Mouse (Mus musculus): ENCODE measurements around the gene Rbpms2.
"Not testable (repeated sequence)": the region's sequence is repeated elsewhere in the genome, so short reads cannot be mapped to it uniquely, and the experiment has no call there.

Rbpms2 gene

DNA sequence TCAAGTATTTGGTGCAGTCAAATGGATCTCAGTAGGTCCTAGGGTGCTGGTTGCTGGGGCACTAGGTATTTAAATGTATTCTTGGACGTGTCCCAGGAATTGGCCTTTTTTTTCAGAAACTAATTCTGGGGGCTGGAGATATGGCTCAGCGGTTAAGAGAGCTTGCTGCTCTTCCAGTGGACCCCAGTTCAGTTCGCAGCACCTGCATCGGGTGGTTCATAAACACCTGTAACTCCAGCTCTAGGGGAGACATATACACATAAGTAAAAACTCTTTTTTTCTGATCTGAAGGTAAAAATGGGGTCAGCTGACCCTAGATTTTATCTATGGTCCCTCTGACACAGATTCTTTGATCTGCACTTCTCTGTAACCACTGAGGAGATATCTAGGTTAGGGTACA lies 8.3 kb upstream of the Rbpms2 start:
- no peak for DNase-seq

DNA sequence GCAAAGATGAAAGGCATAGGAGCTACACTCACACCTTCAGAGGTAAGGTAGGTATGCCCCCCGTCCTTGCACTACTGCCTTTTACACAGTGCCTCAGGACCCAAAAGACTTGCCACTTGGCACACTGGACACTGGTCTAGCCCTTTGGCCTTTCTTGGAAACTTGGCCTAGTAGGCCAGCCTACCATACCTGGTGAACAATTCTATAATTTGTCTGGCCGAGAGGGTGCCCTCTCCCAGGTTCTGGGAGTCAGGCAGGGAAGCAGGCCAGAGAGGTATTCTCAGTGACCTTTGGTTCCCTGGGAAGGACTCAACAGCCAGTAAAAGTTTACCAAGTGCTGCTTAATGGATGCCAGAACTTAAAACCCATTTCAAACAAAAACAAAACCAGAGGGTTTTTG lies 7.8 kb upstream of the Rbpms2 start:
- DNase-seq, result no peak

DNA sequence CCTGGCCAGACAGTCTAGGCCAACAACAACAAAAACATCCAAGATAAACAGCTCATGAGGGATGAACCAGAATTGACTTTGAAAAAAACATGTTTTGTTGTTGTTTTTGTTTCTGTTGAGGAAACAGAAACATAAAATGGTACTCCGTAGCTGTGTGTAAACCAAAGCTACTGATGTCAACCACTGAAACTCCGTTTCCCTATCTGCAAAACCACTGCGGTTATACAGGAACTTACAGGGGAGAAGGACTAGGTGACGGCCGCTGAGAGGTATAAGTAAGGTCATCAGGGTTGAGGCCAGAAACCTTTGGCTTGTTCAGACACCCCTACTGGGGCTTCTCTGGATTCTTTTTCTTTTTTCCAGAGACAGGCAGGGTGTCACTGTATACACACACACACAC lies 6.6 kb upstream of the Rbpms2 start:
- no peak for DNase-seq

DNA sequence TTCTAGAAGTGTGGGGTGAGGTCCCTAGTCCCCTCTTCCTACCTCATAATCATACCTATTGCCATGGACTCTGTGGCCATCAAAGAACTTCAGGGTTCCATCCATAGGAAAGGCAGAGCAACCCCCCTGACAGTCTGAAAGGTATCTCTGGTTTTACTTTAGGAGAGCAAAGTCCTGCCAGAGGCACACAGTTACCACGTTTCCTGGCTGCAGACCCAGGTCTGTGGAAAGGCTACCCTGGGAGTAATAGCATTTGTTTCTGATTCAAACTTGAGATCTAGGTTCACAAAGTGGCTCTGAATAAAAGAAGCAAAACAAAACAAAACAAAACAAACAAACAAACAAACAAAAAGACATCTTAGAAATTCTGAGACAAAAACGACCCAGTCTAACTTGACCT lies 5.2 kb upstream of the Rbpms2 start:
- DNase-seq, result no peak

DNA sequence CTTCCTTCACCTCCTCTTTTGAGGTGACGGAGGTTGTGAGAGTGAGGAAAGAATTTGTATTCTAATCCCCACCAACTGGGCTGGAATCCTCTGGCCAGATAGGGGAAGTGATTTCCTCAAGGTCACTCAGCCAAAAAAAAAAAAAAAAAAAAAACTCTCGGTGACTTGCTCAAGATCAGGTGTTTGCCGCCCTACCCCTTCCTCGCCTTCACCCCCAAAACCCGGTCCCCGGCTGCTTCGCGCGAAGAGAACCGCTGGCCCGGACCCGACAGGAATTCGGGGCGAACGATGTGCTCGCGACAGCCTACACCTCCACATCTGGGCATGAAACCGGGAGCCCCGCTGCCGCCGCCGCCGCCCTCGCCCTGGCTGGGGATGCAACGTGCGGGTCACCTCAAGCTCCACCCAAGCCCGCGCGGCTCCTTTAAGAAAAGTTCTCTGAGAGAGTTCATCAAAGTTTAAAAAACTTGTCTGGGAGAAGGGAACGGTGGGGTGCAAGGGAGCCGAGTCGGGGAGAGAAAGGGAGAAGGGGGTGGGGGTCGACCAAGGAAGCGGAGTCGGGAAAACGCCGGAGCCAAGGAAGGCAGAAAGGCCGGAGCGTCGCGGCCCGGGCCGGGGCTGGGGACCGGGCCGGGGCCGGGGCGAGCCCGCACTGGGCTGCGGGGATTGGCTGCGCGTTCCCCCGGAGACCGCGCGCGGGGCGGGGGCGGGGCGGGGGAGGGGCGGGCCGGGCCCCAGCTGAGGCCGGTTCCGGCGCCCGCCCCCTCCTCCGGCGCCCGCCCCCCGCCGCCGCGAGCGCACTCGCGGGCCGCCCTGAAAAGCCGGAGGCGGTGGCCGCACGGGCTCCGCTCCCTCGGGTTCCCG lies 551 bp downstream of the Rbpms2 start:
- DNase-seq, result peak; percentile 34 to 42

DNA sequence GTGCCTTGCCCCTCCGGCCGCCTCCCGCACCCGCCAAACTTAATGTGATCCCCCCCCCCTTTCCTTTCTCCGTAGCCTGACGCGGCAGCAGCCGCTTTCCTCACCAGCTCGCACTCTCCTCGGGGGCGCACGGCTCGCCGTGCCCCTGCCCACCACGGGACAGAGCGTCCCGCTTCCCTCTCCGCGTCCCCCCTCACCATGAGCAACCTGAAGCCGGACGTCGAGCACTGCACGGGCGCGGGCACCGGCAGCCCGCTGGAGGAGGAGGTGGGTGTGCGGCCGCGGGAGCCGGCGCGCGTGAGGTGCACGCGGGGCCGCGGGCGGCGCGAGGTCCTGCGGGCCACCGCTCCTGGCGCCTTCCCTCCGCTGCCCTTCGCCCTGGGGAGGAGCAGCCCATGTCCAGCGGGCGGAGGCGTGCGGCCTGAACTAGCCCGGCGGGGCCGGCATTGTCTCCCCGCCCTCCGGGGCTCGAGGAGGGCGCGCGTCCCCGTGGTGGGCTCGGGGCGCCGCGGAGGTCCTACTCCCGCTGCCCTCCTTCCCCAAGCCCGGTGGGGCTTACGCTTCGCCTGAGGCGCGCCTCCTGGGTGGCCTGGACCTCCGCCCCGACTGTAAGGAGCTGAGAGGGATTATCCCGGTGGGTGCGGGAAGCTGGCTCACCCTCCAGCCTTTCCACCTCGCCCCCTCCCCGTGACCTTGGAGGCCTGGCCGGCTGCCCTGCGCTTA lies 1.3 kb downstream of the Rbpms2 start:
- DNase-seq, result peak; percentile 8 to 19

DNA sequence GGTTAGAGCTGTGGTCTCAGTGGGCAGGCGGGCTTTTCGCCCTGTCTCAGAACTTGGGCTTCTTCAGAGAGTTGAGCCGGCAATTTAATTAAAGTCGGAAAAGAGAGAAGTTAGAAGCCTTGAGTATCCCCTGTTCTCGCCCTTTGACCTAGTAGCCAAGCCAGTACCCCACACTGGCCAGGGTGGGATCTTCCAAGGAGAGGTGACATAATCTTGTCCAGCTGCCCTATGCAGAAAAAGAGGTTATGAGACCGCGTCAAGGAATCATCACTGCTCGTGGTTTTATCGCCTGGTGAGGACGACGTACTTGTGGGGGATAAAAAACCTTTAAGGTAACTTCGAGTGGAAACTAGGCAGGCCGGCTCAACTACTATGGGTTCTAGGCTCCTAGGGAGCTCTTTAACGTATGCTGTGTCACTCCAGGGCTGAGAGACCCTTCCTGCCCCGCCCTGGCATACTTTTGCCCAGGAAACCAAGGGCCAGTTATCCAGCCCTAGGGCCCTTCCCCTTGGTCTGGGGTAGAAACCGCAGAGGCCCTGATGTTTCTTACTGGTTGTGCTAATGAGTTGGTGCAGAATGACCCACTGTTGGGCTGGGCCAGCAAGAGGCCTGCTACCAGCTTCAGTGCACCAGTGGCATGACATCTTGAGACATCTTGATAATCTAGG lies 2.0 kb downstream of the Rbpms2 start:
- DNase-seq, result no peak

DNA sequence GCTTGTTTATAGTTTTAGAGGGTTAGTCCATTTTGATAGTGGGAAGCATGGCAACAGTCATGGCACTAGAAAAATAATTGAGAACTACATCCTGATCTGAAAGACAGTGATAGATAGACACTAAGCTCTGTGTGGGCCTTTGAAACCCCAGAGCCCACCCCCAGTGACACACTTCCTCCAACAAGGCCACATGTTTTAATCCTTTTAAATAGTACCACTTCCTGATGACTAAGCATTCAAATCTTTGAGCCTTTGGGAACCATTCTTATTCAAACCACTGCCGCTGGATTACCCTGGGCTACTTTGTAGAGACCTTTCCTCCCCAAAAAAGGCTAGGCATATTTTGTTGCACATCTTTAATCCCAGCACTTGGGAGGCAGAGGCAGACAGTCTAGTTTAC lies 6.3 kb downstream of the Rbpms2 start:
- DNase-seq, result no peak

DNA sequence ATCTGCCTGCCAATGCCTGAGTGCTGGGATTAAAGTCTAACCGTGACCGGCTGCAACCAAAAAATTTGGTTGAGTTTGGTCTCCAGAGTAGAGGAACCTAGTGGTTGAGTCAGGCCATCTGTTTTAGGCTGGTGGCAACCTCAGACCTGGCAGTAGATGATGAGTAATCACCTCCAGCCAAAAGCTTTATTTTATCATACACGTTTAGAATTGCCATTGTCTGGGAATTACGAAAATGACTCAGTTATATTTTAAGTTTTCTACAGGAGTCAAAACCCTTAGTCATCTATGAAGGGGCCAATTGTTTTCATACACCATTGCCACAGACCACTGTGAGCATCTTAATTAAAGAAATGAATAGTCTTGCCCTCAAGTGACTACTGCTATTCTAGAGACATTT lies 7.5 kb downstream of the Rbpms2 start:
- no peak for DNase-seq

DNA sequence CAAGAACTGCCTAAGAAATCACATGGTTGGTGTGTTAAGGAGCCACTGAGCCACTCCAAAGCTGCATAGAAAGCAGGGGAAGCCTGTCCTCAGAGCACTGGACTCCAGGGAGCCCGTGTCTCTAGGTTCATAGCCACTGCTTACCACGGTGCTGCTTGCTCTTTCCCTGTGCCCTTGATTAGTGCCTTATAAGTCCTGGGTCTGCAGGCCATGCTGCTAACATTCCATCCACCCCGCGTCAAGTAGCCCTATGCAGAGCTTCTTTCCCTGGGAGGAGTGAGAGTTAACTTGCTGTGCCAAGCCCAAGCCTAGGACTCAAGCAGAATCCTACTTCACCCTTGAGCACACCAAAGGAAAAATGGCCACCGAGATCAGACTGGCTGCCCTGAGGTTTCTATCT lies 9.6 kb downstream of the Rbpms2 start:
- no peak for DNase-seq

DNA sequence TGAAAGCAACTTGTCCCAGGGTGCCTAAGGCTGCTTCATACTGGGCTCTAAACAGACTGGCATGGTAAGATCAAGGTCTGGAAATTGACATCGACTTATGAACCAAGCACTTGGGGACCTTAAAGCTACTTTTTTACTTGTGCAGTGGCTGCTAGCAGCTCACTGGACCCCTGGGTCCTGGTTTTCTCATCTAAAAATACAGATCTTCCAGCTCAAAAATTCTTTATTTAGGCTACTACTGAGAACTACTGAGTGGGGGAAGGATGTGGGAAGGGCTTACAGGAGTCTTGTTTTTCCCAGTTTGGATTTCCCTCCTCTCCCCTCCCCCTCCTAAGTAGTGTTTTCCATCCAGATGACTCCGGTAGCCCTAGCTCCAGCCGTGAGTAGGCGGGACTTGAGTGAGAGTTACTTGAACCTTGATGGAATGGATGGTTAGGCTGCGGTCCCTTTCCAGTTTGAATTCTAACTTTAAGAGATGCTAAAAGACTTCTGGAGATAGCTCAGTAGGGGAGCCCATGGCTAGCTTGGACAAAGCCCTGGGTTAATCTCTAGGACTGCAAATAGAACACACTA lies 11.5 kb downstream of the Rbpms2 start:
- DNase-seq, result no peak

DNA sequence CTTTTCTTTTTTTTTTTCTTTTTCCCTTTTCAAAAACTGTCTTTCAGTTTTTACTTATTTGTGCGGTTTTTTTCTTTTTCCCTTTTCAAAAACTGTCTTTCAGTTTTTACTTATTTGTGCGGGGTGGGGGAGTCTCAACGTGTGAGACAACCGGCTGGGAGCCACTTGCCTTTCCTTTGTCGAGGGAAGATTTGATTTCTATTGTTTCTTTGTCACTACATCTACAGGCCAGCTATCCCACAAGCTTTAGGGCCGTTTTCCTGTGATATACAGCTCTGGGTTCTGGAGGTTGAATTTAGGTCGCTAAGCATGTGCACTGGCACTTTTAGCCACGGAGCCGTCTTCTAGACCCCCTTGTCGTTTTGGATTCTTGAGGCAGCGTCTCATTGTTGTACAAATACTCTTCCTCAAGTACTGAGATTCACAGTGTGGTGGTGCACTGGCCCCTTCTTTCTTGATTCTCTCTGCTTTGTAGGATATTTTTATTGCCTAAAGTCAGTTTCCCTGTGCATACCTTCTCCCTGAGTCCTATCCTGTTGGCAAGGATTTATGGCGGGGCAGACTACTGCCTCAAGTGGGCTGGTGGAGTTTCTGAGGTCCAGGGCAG lies 12.1 kb downstream of the Rbpms2 start:
- no peak for DNase-seq

DNA sequence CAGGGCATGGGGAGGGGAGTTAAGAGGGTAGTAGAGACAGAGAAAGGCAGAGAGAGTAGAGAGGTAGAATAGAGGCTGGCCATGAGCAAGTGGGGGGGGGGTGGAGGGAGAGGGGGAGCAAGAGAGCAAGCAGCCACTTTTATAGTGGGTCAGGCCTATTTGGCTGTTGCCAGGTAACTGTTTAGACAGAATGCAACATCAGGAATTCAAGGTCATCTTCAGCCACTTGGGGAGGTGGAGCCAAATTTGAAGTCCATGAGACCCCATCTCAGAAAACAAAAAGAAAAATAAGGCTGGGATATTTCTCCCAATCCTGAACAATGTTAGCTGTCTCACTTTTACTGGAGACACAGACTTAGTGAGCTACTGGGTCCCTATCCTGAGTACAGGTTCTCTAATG lies 13.1 kb downstream of the Rbpms2 start:
- no peak for DNase-seq

DNA sequence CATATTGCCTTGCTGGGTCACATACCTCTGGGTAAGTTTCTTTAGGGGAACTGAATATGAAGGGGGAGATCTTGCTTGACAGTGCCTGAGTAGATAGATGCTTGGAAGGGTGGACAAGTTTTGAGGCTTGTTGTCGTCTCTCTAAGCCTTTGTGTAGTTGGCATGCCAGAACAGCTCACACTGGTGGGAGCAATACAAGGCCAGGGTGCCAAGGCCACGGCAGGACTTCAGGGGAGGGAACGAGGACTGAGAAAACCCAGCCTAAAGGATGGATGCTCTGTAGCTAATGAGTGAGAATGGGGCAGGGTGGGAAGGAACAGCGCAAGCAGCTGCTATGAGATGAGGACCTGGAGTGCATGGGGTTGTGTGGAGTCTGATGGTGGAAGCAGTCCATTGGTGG lies 15.5 kb downstream of the Rbpms2 start:
- no peak for DNase-seq

DNA sequence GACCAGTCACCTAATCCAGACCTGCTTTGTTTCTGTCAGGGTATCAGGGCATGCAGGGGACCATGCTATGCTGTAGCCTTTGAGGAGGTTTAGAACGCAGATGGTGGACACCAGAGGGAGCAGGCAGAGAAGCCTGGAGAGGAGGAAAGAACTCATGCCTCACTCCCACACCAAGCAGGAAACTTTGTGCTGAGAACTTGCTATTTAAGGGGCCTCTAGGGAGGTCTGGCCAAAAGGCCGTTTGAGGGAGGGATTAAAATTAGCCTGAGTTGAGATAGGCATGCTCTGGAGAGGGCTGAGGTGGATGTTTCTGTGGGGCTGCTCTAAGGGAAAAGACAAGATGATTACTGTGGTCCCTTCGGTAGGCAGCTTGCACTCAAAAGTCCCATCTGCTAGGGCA lies 16.5 kb downstream of the Rbpms2 start:
- no peak for DNase-seq

DNA sequence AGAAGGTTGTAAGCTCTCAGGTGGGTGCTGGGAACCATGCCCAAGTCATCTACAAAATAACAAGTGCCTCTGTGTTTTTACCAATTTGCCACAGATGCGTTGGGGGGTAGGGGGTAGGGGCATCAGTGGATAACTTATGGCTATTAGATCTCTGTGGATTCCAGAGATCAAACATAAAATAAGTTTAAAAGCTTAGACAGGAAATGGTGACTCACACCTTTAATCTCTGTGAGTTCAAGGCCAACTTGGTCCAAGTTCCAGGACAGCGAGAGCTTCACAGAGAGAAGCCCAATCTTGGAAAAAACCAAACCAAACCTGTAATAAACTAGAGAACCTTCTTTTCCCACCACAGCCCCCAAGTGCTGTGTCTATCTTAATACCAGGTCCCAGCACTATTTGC lies 17.3 kb downstream of the Rbpms2 start:
- no peak for DNase-seq

DNA sequence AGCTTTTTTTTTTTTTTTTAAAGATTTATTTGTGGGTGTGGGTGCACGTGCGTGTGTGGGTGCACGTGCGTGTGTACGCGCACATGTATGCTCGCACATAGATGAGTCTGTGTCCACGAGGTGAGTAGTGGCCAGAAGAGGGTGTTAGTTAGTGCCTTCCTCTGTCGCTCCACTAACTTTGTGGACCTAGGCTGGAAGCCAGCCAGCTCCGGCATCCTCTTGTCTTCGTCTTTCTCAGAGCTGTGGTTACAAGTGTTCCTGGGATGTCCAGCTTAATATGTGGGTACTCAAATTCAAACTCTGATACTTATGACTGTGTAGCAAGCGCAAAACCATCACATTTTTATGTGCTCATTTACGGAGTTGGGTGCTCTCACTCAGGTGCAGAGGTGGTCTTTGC lies 19.3 kb downstream of the Rbpms2 start:
- no peak for DNase-seq

DNA sequence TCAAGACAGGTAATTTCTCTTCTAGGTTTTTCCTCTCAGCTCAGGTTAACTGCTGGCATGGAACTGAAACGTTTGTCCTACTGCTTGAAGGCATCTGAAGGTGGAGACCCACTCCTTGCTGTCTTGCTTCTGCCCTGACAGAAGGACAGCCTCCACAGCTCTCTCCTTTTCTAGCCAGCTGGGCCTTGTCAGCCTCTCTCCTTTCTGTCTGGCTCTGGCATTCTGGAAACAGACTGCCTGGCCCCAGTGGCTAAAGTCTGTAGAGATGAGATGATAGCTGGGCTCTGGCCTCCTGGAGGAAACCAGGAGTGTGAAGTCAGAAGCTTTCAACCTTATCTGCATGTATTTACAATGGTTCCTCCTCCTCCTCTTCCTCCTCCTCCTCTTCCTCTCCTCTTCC lies 20.5 kb downstream of the Rbpms2 start:
- DNase-seq, result no peak

DNA sequence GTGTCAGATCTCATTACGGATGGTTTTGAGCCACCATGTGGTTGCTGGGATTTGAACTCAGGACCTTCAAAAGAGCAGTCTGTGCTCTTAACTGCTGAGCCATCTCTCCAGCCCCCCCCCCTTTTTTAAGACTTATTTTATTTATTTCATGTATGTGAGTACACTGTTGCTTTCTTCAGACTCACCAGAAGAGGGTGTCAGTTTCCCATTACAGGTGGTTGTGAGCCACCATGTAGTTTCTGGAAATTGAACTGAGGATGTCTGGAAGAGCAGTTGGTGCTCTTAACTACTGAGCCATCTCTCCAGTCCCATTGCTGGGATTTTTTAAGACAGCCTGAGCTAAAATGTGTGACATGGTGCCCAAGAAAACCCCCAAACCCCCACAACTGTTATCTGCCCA lies 22.5 kb downstream of the Rbpms2 start:
- DNase-seq, result not testable (repeated sequence)

DNA sequence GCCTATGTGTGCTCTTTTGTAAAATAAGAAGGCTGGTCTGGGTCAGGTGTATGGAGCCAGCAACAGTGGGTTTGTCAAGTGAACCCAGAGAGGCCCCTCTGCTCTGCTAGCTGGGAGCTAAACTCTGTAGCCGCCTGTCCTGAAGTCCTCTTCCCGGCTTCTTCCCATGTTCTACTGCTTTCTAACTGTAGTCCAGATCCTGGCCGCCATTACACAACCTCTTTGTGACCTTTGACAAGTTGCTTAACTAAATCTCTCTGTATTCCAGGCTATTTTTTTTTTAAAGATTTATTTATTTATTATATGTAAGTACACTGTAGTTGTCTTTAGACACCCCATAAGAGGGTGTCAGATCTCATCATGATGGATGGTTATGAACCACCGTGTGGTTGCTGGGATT lies 24.3 kb downstream of the Rbpms2 start:
- DNase-seq, result no peak

DNA sequence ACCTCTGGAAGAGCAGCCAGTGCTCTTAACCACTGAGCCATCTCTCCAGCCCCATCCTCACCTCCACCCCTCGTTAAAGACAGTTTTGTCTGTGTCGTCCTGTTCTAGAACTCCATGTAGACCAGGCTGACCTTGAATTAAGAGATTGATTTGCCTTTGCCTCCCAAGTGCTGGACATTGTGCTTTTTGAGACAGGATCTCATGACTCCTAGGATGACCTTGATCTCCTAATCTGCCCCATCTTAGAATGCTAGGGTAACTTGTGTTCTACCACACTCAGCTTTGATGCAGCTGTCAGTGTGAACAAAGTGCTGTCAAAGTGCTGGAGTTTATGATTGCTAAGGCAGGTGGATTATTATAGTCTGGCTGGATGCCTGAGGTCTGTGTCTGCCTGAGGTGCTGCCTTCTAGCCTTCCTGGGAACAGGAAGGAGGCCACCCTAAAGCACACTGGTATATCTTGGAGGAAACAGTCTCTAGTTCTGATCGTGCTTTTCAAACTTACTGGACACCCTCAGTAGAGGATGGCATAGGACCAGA lies 25.3 kb downstream of the Rbpms2 start:
- DNase-seq, result no peak

DNA sequence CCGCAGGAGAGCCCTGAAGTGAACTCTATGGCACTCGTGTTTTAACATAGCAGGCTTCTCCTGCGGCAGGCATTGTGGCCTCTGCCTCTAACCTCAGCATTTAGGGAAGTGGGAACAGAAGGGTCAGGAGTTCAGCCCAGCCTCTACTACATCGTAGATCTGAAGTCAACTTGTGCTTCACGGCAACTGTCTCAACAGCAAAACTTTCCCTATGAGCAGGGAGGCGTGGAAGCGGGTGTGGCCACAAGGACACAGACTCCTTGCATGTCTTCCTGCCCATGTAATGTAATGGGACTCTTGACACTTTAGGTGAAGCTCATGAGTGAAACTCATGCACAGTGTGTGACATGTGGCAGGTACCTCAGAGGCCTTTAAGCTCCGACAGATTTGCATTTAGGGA lies 26.1 kb downstream of the Rbpms2 start:
- no peak for DNase-seq

DNA sequence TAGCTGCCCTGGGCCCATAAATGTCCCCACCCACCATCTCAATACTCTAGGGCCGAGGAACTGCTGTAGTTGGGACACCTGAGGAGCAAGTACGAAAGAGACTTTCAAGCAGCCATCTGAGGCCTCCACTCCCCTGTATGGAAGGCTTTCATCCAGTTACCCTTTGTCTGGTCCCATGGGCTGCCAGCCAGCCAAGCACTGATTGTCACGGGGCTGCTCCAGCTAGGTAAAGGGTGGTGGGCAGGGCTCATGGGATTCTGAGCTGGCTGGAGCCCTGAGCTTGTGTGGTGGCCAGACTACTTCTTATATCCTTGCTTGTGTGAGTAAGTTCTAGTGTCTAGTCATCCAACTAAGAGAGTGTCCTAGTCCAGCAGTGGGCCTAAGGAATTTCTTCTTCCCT lies 27.8 kb downstream of the Rbpms2 start:
- no peak for DNase-seq

Measured in thymus, adult 18-20 months (tissue).